Mouse (Mus musculus): Measurements from ENCODE around the gene Ykt6.

- TF ChIP-seq POLR2A (IDR thresholded peaks at IDR 0.05; ENCODE audit: control insufficient read depth in 1 of 2, insufficient read depth in 1 of 2, low read depth in 1 of 2, low read length in 2 of 2, poor library complexity in 1 of 2) (no peak), BHLHE40 (IDR thresholded peaks at IDR 0.05; ENCODE audit: borderline replicate concordance, low read depth, low read length) (no peak), RAD21 (IDR thresholded peaks at IDR 0.05; ENCODE audit: low read depth, low read length) (no peak), CTCF (IDR thresholded peaks at IDR 0.05 in 2 of 3, conservative IDR thresholded peaks at IDR 0.05 in 1 of 3; ENCODE audit: control insufficient read depth in 1 of 3, insufficient read depth in 1 of 3, low read depth in 2 of 3, low read length in 3 of 3, poor library complexity in 1 of 3, severe bottlenecking in 1 of 3) (no peak), ZKSCAN1 (IDR thresholded peaks at IDR 0.05; ENCODE audit: low read depth, low read length) (no peak), GATA1 (IDR thresholded peaks at IDR 0.05; ENCODE audit: low read depth, low read length) (no peak), USF2 (IDR thresholded peaks at IDR 0.05; ENCODE audit: borderline replicate concordance in 1 of 2, insufficient read depth in 1 of 2, low read depth in 1 of 2, low read length in 2 of 2) (no peak)
Observed at GRCm38 (mm10) chr11:6016797-6017395, 61.4 kb downstream of the Ykt6 start.

Measured in MEL (cell line).